Mouse (Mus musculus) layer of hippocampus, adult 11-12 months (tissue): Measurements from ENCODE around the gene Klf7.
A peak's percentile ranks its signal among the peaks of the same experiment; 100 is the strongest.
"Not testable (repeated sequence)": the region's sequence is repeated elsewhere in the genome, so short reads cannot be mapped to it uniquely, and the experiment has no call there.

Experiments used
- DNase-seq: peaks from one replicate; pipeline ENCODE4 v3.0.0; 2022; ENCODE audit warnings: low spot score

The Klf7 gene

DNA sequence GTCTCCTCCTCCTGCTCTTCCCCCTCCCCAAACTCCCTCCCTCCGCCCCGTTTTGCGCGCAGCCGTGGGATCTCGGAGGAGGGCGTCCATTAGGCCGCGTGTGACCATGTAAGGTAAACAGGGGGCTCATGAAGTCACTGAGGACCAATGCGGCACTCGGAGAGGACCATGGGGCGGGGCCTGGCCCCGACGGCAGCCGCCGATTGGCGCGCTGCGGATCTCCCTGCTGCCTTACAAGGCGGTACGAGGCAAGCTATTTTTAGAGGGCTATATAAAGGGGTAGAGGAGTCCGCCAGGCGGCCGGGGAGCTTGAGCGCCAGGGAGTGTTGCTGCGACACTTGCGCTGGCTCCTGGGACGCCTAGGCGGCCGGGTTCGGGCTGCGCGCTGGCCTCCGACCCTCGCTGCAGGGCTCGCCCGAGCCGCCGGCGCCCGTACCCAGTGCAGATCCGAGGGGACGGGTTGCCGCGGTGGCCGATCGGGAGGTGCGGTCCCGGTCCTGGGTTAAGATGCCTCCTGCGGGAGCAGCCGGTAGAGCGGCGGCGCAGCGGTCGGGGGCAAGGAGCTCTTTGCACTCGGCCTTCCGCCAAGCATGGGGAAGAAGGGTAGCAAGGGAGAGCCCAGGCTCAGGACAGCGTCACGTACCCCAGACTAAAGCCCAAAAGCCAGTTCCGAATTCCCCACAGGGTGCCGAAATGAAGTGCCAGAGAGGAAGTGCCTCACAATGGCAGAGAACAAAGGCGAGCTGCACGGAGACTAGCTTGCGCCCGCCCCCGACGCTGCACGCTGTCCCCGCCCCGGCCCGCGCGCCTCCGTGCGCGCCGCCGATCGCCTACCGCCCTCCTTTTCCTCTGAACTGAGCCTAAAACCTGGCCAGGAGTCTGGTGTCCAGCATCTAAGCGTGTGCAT lies at the start of gene Klf7:
Klf7 (minus strand) TSS at position 724 of the 907 bp plus-strand sequence.
- DNase-seq, result peak; percentile 99

DNA sequence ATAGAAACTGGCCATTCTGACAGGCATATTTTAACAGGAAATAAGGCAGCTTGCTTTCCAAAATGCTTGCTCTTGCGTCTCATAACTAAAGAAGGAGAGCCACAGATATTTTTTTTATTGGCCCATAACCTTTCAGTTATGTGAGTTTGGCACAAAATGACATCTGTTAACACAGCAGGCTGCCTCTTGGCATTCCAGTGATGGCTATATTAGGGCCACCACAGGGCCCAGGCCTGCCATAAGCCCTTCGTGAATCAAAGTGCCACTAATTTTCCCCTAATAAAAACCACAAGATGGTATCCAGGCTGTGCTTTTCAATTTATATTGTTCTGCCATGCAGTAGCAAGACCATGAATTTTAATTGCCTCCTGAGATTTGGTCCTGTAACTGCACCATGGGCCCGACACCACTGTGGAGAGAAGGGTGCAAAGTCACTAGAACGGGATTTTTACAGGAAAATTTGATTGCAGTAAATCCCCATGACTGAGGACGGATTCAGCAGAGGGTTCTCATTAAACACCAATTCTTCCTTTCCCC lies 42.5 kb upstream of the Klf7 start:
- no peak for DNase-seq

DNA sequence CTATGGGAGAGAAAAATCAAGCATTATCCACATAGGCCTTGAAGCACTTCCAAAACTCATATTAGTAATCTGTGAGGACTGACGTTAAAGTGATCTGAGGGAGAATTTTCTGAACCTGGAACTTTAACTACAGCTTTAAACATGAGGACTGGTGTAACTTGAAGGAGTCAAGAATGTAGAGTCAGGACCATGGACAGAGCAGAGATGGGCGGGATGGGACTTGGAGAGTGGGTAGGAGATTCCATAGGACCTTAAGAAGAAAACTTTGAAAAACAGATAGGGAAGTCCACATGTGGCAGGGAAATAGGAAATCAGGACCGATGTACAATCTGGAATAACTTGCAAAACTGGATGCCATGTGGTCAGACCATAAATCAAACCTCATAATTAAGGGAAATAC lies 36.7 kb upstream of the Klf7 start:
- no peak for DNase-seq

DNA sequence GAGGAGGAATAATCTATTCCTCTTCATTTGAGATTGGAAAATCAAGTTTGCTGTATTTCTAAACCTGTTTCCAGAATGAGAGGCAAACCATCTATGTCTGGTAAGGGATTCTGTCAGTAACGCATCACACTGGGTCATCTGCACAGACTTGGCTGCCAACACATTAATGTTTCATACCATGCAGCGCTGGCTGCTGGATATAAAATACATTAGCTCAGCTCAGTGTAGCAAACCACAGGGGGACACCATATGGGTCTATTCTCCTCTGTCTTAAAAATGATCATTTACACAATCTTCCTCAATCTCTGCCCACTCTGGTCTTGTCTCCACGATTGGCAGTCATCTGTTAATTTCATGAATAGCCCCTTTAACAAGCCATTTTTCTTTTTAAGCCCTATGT lies 27.1 kb upstream of the Klf7 start:
- DNase-seq, result no peak

DNA sequence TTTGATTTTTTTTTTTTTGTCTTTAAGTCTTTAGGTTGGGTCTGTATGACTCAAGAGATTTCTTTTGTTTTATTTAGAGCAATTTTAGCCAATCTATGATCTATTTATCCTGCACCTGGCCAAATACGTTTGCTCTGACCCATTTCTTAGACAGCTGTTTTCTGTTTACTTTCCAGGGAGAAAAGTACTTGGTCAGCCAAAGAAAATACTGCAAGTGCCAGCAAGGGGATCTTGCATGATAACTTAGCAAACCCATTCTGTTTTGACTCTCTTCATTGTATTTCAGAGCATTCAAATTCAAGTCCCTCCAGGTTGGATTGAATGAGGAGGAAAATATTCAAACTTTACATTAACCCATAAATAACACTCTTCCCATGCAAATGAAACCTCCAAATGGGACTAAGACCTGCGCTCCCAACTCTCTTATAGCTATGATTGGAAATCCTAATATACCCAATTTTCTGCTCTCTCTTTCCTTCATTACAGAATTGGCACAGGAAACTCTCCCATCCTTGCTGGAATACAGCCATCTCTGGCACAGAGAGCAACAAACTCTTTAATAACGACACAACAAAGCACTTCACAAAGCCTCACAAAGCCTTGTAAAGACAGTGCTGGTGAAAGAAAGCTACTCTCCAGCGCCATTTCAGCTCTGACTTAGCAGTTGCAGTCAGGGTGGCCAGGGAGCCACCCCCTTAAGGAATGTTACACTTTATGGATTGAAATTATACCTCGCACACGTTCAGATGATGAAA lies 20.8 kb upstream of the Klf7 start:
- DNase-seq, result no peak

DNA sequence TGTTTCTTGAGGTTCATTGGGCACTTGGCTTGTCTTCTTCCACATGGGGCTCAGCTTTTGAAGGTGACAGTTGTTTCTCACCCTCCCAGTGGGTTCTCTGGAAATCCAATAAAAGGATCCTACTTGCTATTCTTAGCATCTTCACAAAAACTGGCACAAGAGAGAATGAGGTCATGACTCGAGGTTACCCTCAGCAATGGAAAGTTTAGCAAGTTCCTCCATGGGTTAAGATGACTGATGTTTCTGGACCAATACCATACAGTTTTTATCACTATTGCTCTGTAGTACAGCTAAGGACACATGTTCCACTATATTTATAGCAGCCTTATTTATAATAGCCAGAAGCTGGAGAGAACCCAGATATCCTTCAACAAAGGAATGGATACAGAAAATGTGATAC lies 12.4 kb upstream of the Klf7 start:
- no peak for DNase-seq

DNA sequence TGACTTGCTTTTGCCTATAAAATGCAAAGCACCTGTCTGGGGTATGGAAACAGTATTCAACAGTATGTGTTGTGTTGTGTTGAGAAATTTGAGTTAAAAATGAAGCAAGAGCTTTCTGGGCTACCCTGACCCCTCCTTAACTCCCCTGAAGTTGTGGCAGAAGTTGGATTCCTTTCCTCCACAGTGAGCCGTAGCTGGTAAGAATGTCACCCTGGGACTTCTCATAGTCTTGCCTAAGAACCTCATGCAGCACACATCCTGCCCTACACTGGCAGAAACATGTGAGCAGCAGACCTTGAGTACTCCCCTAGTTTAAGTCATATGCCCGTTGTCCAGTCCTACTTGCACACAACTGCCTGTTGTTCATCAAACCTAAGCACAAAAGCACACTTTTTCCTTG lies 4.7 kb upstream of the Klf7 start:
- DNase-seq, result no peak

DNA sequence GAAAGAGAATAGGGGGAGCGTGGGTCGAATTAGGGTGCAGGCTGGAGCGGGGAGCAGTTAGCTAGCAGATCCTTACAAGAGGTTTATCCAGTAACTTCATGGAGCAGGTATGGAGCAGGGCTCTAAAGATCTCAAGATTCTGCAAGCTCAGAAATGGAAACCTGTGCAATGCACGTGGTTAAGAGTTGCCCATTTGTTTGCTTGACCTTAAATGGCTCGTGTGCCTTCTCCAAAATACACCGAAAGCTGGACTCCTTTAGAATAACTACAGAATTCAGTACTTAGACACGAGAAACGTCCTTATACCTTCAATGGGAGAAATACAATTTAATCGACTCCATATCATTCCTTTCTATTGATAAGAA lies 366 bp upstream of the Klf7 start:
- DNase-seq, result no peak

DNA sequence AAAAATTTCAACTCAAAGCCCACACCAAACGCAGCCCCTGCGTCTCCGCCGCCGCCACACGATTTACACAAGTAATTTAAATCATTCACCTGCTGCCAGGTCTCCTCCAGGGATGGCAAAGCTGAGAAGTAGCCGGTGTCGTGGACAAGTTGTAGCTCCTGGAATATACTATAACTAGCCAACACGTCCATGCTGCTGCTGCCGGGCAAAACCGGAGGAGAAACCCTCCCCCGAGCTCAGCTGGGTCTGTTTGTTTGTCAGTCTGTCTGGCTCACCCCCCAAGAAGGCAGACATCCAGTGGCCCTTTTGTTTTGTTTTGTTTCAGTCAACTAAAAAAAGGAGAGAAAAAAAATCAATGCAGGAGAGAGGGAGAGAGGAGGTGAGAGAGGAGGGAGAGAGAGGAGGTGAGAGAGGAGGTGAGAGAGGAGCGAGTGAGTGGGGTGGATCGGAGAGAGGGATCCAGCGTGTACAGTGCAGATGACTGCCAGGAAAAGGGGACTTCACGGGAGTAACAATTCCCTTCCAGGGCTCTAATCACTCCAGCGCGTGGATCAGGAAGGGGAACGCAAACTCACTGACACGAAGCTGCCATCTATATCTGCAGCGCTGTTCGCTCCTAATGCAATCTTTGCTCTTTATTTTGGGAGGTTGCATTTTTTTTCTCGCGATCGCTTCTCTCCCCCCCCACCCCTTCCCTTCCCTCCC lies 1.1 kb downstream of the Klf7 start:
- DNase-seq, result peak; percentile 68

DNA sequence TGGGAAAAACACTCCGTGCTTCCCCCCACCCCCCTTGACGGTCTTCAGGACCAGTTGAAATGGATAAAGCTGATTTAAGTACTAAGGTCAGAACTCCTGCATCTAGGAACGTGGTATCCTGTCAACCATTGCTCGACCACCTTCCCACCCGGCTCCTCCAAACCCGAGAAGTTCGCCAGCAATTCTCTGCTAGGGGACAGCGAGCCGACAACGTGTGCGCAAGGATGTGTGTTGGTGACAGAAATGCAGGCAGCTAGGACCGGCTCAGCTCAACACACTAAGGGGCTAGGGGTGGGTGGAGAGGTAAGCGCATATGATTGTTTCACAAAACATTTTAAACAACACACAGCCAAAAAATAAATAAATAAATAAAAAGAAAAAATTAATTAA lies 1.7 kb downstream of the Klf7 start:
- peak; percentile 51 for DNase-seq

DNA sequence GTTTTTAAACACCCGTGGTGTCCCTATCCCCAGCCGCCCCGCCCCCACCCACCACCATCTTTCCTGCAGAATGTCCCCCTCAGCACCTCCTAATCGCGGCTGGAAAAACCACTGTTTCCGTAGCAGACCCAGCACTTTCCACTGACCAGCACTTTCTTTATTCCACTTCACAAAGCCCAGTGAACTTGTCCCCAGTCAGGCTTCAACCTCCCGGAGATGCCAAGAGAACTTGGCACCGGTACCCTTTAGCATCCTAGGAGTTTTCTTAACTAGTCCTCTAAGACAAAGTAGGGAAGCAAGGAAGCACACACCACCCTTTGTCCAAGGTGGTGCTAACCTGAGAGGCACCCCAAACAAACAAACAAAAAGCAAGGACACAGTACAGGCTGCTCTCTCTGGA lies 2.2 kb downstream of the Klf7 start:
- DNase-seq, result peak; percentile 39

DNA sequence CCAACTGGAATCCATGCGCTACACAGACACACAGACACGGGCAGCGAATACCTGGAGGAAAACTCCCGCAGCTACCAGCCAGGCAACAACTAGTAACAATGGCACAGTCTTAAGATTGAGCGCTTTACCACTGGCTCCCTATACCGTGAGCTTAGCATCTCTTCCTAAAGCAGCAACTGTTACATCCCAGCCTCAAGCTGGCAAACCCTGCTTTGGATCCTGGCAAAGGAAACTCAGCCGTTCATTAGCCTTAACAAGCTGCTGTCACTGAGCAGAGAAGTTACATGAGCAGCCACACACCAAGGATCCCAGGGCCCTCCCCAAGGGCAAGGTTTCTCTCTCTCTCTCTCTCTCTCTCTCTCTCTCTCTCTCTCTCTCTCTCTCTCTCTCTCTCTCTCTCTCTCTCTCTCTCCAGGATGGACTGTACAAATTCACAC lies 2.7 kb downstream of the Klf7 start:
- DNase-seq, result peak; percentile 50

DNA sequence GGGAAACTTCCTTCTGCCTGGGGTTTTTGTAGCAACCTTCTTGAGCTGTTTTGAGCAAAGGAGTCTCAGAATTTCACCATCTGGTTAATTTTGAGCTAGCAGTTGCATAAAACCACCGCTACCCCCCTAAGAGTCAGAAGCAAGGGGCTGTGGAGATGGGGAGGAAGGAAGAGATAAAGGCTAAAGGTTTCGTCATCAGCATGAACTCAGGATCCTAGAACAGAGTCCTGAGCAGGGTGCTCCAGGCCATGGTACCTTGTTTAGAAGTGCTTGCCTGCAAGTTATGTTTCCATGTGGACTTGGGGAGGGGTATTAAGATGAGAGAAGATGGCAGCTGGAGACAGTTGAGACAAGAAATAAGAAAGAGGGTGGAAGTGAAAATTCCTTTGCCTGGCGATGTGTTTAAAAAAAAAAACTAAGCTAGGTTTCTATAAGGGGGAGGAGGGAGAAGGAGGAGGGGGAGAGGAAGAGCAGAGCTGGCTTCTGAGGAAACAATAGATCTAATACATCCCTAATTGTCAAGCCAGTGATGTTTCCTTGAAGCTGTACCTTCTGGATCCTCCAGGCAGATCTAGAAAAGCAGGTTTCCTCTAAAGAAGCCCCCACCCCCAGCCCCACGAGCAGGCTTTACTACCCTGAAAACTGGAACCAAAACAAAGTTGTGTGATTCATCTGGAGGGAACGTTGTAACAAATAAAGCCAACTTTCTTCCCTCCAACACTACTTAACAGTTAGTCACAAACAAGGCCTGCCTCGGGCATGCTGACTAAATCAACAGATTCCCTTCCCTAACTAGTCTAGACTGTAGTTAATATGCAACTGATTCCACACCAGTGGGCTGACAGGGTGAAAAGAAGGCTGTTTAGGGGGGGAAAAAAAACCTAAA lies 3.6 kb downstream of the Klf7 start:
- no peak for DNase-seq

DNA sequence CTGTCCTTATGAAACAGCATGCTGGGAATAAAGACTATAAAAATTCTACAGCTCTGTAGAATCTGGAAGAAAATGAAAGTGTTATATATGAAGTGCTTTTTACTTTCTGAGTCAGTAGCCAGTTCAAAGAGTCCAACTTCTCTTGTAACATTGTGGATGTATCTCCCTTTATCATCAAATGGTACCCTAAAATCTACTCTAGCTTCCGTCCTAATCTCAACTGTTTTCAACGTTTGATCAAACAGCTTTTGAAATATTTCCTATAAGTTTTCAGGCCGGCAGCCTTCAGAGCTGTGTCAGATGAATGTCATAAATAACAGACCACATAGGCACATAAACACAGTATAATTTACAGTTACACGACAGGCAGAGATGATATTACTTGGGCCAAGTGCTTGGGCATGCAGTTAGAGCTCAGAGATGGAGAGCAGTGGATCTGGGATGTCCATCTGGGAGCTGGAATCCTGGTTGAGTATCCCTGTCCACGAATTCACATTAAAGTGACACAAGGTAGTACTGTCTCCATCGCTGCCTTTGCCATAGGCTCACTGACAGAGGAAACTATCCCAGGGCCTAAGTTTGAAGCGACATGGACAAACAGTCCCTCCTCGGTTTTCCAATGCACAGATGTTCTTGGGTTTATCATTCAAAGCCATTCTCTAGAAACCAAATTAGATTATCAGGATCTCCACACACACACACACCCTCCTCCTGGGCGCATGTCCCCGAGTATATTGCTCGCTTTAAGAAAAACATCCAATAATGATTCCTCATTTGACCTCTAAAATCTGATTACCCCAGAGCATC lies 4.4 kb downstream of the Klf7 start:
- DNase-seq, result no peak

DNA sequence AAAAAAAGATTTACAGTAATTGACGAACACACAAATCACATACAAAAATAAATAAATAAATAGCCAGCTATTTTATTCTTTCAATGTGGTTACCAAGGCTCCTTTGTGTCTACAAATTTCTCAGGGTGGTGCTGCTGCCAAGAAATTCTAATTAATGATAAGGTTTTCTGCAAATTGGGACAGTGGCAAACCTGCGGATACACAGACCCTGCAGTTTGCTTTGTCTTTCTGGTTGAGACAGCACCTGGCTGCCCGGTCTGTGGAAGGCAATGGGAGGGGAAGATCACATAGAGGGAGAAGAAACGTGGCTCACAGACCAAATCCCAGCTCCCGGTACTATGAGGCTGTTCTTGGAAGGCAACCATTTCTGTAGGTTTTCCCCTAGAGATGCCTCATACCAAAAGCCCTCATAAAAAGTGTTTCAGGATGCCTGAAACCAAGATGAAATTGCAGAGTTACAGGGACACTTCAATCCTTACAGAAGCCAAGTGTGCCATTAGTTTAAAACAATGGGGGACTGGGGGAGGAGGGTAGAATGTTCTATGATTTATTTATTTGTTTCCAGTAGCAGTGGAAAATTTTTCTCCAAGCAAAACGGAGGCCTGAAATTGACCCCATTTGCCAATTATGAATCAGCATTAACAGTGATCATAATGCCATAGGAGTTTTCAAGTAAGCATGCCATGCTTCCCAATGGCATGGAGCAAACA lies 5.2 kb downstream of the Klf7 start:
- DNase-seq, result no peak

DNA sequence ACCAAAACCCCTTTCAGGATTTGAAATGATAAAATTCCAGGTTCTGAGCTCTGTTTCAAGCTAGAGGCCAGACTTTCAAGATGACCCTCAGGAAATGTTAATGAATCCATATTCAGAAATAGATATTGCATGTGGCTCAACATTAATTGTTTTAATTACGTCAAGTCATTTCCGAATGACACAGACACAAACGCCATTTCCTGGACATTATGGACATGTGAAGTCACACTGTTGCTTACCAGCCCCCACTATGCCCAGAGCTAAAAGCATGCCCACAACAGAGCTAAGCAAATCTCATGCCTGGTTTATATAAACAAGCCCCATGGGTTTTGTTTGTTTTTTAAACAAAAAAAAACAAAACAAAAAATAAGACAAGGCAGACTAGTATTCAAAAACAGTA lies 7.5 kb downstream of the Klf7 start:
- DNase-seq, result no peak

DNA sequence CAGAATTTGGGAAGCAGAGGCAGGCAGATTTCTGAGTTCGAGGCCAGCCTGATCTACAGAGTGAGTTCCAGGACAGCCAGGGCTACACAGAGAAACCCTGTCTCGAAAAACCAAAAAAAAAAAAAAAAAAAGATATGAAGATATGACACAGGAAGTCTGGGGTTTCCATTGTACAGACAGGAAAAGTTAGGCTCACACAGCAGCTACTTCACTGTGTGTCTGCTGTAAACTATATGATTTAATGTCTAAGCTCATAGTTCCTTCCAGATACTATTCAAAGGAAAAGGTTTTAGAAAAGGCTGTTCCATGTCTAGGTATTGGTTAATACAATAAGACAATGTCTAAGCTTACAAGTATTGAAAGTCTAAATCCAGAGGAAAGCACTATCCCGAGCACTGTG lies 13.4 kb downstream of the Klf7 start:
- DNase-seq, result not testable (repeated sequence)

DNA sequence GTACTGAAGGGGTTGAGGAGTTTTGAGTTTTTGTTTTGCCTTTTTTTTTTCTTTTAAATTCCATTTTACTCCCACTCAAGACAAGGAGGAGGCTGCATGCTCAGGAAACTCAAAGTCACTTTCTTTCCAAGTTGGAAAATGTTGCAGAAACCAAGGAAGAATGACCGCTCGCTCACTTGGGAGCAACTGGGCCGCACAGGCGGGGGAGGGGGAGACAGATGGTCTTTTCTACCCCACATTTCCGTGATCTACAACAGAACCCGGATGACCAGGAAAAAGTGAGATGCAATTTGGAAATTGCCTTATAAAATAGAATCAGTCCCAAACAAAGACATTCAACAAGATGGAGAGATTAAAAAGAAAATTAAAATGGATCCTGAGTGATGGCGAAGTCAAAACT lies 14.6 kb downstream of the Klf7 start:
- DNase-seq, result no peak

DNA sequence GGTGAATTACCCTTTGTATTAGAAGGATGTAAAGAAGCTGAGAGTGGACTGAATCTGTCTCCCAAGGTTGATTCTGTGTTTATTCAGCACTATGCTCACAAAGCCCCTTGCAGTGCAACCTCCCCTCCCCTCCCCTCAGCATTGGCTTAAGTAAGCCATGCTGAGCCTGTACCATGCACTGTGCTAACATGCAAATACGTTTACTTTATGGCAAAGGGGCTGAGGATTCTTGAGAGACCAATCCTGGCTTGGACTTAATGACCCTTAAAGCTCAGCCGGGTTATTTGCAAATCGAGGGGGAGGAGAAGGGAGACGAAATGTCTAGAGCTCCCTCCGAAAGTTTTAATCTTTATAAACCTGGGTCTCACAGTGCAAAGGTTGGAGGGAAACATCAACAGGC lies 16.0 kb downstream of the Klf7 start:
- no peak for DNase-seq

DNA sequence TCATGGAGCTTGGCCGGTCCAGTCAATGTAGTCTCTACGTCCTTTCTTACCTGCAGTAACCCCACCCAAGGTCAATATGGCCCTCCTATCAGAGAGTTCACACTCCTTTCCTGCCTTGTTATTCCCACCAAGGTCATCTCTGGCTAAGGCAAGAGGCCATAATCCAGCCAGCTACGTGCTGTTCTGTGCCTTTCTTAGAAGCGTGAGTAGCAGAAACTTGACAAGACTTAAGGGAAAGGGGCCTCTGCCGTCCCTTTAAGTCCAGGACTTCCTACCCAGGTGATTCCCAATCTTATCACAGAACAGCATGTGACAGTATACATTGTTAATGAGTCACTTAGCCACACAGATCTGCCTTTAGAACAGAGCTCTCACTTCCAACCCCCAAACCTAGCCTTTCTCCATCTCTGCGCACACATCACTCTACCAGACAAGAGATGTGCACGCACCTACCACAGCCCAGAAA lies 16.9 kb downstream of the Klf7 start:
- DNase-seq, result no peak
